In genomic region chr16:36828054-36828786, GRCm38 (mm10) we compare ENCODE assay signal across 8 mouse cellular contexts. TPM values are rescaled to one million over a fixed set of nuclear protein-coding genes. Genes with fewer than 3 reads are reported as not detected.
A peak's percentile ranks its signal among the peaks of the same experiment; 100 is the strongest.
DNase-seq lines count a peak whose midpoint lies in the region; ATAC-seq lines count a peak whose summit lies in the region.

Gene Iqcb1, plus strand, starts transcription at chr16:36828385.

- peaks cover 9% of the 10 kb centered on the region for H3K27me3 ChIP-seq in megakaryocyte, embryonic 14.5 days (replicated peaks)

- peak within 1 kb of the TSS; percentile 98 for H3K4me3 ChIP-seq in megakaryocyte, embryonic 14.5 days (replicated peaks)

- no peaks in the 10 kb centered on the region for H3K36me3 ChIP-seq in megakaryocyte, embryonic 14.5 days (replicated peaks; ENCODE audit: low read length)

- H3K9me3 ChIP-seq in megakaryocyte, embryonic 14.5 days: no peaks in the 10 kb centered on the region

- ATAC-seq in inflammation-experienced regulatory T-cells, adult 6 months: peak; percentile 90

- DNase-seq in adrenal gland, adult (ENCODE audit: inconsistent age in 2 of 2, low spot score in 1 of 2): peak; percentile 89 to 96
- DNase-seq in embryo, embryonic 10 days (ENCODE audit: low spot score): peak; percentile 83
- DNase-seq in gastrocnemius, postnatal 10 days: peak; percentile 77
- DNase-seq in left cerebral cortex, adult 9 months (ENCODE audit: low spot score in 2 of 2): peak; percentile 55 to 77
- peak; percentile 89 to 90 for DNase-seq in right cerebral cortex, postnatal 10 days (ENCODE audit: low spot score in 2 of 2)
- DNase-seq in urinary bladder, postnatal 14 days (ENCODE audit: low spot score): peak; percentile 87

- peaks cover 11% of the 10 kb centered on the region for H3K4me1 ChIP-seq in megakaryocyte, embryonic 14.5 days

RNA-seq across cellular contexts. Expression of gene Iqcb1, which starts in this region (rescaled TPM):
- total RNA-seq in gastrocnemius, postnatal 10 days (2021): 10 to 100 TPM in 1 of 2 experiments, 1 to 10 TPM in 1; 8.6 to 10.9 TPM
- 10 to 100 TPM in 2 of 3 experiments, 1 to 10 TPM in 1; 6.7 to 25.0 (median 19.2) TPM for polyA plus RNA-seq in inflammation-experienced regulatory T-cells, adult 6 months (2017; shearing (Covaris generic))
- 0.36 TPM in 1 of 2 replicates, not detected in the other for polyA plus RNA-seq in megakaryocyte, embryonic 14.5 days (2012; ENCODE audit: insufficient read depth, low replicate concordance)

Comparison
In these comparisons a context has a peak if more than half of its experiments do, and no peak if none do; other contexts are left out.
1. Peak in every context shown above with its lines: DNase-seq, ATAC-seq and H3K4me3 ChIP-seq.